Mouse (Mus musculus): ENCODE measurements at regions not wholly inside any gene's neighbourhood (a gene's known extent, or its start where the extent isn't known, plus 50 kb on each side); places are given as distances from the start of the nearest gene placed in this dataset.

GRCm38 (mm10) chr5:83091483-83091882, 263.5 kb downstream of the Tecrl start:
- no peak for DNase-seq (ENCODE audit: low spot score in 2 of 2)

DNA sequence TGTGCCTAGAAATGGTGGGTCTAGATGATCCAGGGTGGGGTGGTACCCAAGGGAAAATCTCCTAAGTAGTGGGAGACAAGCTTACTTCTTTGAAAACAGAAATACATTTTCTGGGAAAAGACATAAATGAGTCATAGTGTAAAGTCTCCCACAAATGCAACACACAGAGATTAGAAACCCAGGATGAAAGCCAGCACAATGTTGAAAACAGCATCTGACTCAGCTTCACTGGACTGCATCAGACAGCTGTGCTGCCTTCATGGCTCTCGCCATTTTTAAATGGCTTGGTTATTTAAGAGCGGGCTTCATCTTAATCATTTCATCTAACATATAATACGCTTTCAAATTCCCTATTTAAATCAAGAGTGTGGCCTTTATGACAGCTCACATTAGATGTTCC, 300.2 kb downstream of the Tecrl start:
- peak; percentile 30 to 60 for DNase-seq (ENCODE audit: low spot score in 2 of 2)

GRCm38 (mm10) chr5:83047214-83047613, 307.8 kb downstream of the Tecrl start:
- DNase-seq (ENCODE audit: low spot score in 2 of 2): no peak

DNA sequence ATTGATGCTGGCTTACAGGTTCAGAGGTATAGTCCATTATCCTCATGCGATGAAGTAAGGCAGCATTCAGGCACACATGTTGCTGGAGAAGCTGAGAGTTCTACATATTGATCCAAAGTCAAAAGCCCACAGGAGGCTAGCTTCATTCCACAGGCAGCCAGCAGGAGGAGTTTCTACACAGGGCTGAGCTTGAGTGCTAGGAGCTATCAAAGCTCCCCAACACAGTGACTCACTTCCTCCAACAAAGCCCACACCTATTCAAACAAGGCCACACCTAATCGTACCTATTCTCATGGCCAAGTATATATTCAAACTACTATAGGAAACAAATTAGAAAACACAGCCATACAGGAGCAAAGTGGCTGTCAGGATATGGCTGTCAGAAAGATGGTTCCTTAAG, 325.3 kb downstream of the Tecrl start:
- DNase-seq (ENCODE audit: low spot score in 2 of 2): no peak

DNA sequence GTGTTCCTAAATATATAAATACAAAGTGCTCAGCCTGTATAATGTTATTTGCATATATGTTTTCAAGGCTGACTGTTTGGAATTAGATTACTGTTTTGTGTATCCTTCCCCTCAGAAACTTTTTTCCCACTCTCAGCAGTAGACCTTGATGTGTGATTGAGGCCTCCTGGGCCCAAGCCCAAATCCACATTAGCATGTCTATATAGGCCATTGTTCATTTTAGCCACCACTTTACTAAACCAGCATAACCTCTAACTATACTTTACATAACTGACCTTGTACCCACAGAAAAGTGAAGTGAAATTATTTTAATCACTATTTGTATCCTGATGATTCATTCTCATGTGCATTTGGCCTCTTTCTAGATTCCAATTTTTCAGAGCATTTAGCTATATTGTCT, 349.0 kb downstream of the Tecrl start:
- DNase-seq (ENCODE audit: low spot score in 2 of 2): no peak

DNA sequence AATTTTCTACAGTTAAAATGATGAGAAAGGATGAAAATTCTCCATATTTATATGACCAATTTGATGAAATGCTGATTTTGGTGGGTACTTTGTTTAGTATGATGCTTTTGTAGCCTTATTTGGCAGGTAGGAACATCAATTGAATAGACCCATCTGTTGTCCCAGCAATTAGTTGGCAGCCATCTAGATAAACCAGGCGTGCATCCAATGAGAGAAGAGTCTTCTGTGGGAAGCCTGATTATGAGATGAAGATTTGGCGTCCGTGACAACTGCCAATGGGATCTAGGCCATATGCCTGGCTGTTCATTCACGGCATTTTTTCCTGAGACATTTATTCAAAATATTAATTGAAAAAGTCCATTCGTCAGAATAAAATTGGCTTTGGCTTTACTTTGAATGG, 365.9 kb downstream of the Tecrl start:
- peak in 1 of 2 experiments; percentile 31 for DNase-seq (ENCODE audit: low spot score in 2 of 2)

GRCm38 (mm10) chr5:82969315-82969714, 385.7 kb downstream of the Tecrl start:
- DNase-seq (ENCODE audit: low spot score in 2 of 2): no peak

DNA sequence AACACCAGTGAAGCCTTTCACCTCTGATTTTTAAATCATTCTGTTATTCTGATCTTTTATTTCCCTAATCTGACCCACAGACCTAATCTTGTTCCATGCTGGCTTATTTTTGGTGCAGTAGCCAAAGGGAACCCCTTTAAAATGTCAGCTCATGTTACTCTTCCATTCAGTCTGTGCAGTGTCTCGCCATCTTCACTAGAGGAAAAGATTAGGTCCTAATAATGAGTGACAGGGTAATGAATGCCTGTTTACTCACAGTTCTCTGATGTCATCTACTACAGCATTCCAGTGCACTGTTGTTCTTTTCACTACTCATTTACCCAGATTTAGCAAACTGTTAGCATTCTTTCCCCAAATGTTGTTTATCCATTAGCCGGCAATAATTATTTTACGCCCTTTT, 388.2 kb downstream of the Tecrl start:
- DNase-seq (ENCODE audit: low spot score in 2 of 2): no peak

DNA sequence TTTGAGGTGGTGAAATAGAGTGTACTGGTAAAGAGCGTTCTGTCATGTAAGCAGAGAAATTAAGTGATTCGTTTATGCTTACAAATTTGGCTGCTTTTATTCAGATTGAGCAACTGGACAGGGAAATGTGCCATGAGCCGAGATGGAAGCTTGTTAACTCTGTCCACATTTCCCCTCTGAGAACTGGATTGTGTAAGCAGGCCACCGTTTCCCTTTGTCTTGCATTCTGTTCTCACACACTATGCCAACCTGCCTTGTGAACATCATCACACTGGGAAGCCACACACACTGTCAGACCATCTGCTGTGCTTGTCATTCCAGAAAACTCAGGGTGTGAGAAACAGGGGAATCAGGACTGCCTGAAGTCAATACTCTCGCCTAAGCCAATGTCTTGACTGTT, 388.8 kb downstream of the Tecrl start:
- DNase-seq (ENCODE audit: low spot score in 2 of 2): peak in 1 of 2 experiments; percentile 36

DNA sequence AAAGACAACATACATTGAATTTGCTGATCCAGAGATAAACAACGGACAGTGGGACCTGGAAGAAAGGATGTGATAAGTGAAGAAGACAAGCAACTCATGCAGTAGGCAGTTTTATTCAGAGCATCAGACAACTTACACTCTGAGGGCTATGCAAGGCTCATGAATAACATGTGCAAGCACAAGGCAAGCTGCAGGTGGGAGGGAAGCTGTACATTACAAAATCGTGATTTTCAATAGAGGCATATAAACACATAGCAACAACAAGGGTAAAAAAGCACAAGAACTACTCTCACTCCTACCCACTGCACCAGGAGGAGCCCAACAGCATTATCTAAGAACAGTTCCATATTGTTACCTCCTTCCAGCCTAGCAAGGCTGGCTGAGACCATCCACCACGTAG, 390.5 kb downstream of the Tecrl start:
- DNase-seq (ENCODE audit: low spot score in 2 of 2): peak in 1 of 2 experiments; percentile 3

- DNase-seq (ENCODE audit: low spot score in 2 of 2): no peak
These were observed 399.0 kb downstream of the Tecrl start for GRCm38 (mm10) chr5:82956012-82956411.

DNA sequence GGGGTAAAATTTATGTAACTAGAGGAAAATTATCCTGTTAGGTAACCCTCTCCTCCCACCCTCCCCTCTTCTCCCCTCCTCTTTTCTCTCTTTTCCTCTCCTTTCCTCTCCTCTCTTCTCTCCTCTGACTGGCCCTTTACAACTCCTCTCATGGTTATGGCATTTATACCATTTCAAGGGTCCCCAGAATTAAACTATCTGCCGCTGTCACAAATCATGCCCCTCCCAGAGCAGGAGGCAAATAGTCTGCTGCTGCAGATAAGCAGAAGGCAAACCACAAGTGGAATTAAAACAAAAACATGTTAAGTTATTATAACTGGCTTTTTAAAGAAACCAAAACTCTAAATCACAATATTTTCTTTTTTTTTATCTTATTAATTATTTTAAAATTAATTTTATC, 407.9 kb downstream of the Tecrl start:
- DNase-seq (ENCODE audit: low spot score in 2 of 2): no peak

GRCm38 (mm10) chr5:82939786-82940185, 415.2 kb downstream of the Tecrl start:
- DNase-seq (ENCODE audit: low spot score in 2 of 2): no peak

DNA sequence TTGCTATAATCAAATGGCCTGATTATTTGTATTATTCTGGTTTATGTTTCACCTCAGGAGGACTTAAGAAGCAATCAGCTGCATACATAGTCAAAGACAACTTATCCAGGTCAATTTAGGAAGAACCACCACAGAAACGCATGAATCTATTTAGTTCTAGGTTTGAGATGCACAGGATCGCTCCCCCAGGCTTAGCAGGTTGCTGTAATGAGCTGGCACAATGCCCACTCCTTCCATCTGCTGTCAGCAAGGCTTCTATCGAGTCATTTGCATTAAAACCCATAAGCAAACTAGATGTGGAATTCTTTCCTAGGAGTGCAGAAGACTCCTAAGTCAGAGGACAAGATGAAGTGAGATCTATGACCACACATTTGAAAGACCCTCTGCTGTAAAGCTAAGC, 455.6 kb downstream of the Tecrl start:
- DNase-seq (ENCODE audit: low spot score in 2 of 2): peak in 1 of 2 experiments; percentile 66

GRCm38 (mm10) chr5:82898912-82899311, 456.1 kb downstream of the Tecrl start:
- DNase-seq (ENCODE audit: low spot score in 2 of 2): peak in 1 of 2 experiments; percentile 9

DNA sequence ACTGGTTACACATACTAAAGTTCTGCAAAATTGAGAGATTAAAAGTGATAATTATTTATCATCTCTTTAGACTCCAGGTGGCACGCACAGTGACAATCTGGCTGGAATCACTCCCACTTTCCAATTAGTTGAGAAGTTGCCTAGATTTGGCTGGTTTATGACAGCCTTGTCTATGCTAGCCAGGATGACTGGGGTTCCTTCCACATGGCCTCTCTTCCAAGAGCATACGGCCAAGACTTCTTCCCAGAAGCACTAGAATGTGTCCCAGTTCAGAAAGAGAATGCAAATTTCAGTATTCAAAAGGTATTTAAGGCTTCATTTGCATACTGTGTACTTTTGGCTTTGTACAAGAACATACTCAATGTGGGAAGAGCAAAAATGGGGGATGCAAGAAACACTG, 456.6 kb downstream of the Tecrl start:
- DNase-seq (ENCODE audit: low spot score in 2 of 2): peak in 1 of 2 experiments; percentile 45

- no peak for DNase-seq (ENCODE audit: low spot score in 2 of 2)
These were observed 485.7 kb downstream of the Tecrl start for GRCm38 (mm10) chr5:82869264-82869663.

DNA sequence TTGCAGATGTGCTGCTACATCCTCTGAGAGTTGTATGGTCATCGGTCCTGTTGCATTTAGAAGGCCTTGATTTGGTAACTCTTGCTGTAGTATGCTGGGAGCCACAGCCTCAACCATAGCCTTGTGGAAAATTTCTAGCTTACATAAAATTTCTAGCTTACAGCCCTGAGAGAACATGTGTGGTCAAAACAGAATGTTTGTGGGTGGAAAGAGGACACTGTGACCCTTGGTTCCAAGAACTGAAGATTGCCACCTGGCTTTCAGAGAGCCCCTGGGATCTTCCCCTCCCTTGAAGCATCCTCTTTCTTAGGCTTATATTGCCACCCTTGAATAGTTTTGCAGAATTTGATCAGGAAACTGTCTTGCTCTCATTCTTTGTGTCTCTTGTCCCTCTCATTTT, 490.6 kb downstream of the Tecrl start:
- no peak for DNase-seq (ENCODE audit: low spot score in 2 of 2)

DNA sequence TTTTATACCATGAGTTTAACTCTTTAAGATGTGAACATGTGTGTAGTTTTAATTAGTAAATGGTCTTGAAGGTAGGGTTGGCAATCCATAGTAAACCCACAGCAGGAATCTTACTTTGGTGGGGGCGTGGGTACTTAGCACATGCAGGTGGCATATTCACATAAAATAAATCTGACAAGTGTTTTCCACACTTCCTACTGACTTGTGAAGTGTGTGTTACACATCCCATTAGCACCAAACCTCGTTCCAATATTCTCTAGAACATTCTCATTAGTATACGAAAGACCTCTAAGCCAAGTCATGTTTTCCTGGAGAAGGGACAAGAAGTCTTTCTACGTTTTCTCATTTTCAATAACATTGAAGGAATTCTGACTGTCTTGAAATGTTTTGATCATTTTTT, 529.7 kb downstream of the Tecrl start:
- no peak for DNase-seq (ENCODE audit: low spot score in 2 of 2)

GRCm38 (mm10) chr5:82793197-82793596, 561.8 kb downstream of the Tecrl start:
- no peak for DNase-seq (ENCODE audit: low spot score in 2 of 2)
